Mouse (Mus musculus) Patski (cell line): ENCODE results near the gene Izumo1. TPM values are rescaled to one million over a fixed set of nuclear protein-coding genes. Genes with fewer than 3 reads are reported as not detected.
A peak's percentile ranks its signal among the peaks of the same experiment; 100 is the strongest.

Experiments used
- ATAC-seq: fragments of 100-300 bp; one replicate; pipeline ENCODE4 v1.8.0; 2021
- CTCF ChIA-PET: fragments of 350-600 bp; sonication (Branson Sonifier 250); formaldehyde crosslinking; loops from one replicate; lab custom pipeline; 2022; ENCODE audit warnings: inconsistent platforms; lab: Charles Lee
- POLR2A ChIA-PET: fragments of 350-600 bp; sonication (Branson Sonifier 250); formaldehyde crosslinking; loops from one replicate; lab custom pipeline; 2022; ENCODE audit warnings: antibody characterized with exemption, inconsistent platforms; lab: Charles Lee
- DNase-seq: peaks from one replicate; pipeline ENCODE4 v3.0.0-alpha.2; 2011; ENCODE audit warnings: low read depth, low spot score
- H3K27me3 ChIP-seq: fragments of 371-371 bp; one replicate; pipeline ENCODE4 v1.5.1; 2021
- CTCF ChIP-seq: fragments of 100-300 bp; IDR thresholded peaks from one replicate; pipeline ENCODE4 v1.5.1; 2021
- in situ Hi-C: fragments of 300-500 bp; cut with MboI; formaldehyde crosslinking; loops from 3 replicates; pipeline ENCODE4 v1.11.1; 2018; ENCODE audit warnings: low pct_unique_long_range_greater_than_20kb, mixed read lengths
- polyA plus RNA-seq: library from polyadenylated mRNA; unstranded; gene quantifications from one replicate; pipeline ENCODE4 v1.2.3, GENCODE M21; 2021

Gene Izumo1
- polyA plus RNA-seq, 1 experiment from 2014 or later = 0.12 TPM

- DNase-seq (no peak), ATAC-seq (peak; percentile 71)
- no peaks in the 10 kb centered on the region for H3K27me3 ChIP-seq
- in situ Hi-C loops = no loop called here
- ChIA-PET CTCF (interaction anchor here (1.0 to 3.1 kb wide), 3 partner anchors 11 to 55 kb away, joined by 3 to 19 read pairs (median 4); partner anchors contain the start of genes Fut1 and Ntn5), POLR2A (interaction anchor here (0.5 to 1.8 kb wide), 6 partner anchors 9 to 63 kb away, joined by 3 to 4 read pairs (median 3); no protein-coding TSS in a partner anchor)
- no peak for TF ChIP-seq CTCF
Measured at GRCm38 (mm10) chr7:45628364-45629294, 7.0 kb downstream of the Izumo1 start.

- no peaks in the 10 kb centered on the region for H3K27me3 ChIP-seq
- no peak for ATAC-seq
- in situ Hi-C loops = no loop called here
- ChIA-PET CTCF (interaction anchor here (3.1 kb wide), 1 partner anchor 53 kb away, joined by 19 read pairs; the partner anchor contains the start of gene Ntn5), POLR2A (interaction anchor here (1.6 kb wide), 1 partner anchor 13 kb away, joined by 4 read pairs; no protein-coding TSS in a partner anchor)
- no peak for TF ChIP-seq CTCF
- DNase-seq = no peak
Measured at GRCm38 (mm10) chr7:45630064-45630907, 8.7 kb downstream of the Izumo1 start.

- ATAC-seq (no peak), DNase-seq (no peak)
- no peaks in the 10 kb centered on the region for H3K27me3 ChIP-seq
- ChIA-PET POLR2A (no interaction called here), CTCF (interaction anchor here (1.6 kb wide), 1 partner anchor 50 kb away, joined by 5 read pairs; no protein-coding TSS in a partner anchor)
- TF ChIP-seq CTCF = no peak
- in situ Hi-C loops = no loop called here
Measured at GRCm38 (mm10) chr7:45632499-45632898, 10.9 kb downstream of the Izumo1 start.

DNA sequence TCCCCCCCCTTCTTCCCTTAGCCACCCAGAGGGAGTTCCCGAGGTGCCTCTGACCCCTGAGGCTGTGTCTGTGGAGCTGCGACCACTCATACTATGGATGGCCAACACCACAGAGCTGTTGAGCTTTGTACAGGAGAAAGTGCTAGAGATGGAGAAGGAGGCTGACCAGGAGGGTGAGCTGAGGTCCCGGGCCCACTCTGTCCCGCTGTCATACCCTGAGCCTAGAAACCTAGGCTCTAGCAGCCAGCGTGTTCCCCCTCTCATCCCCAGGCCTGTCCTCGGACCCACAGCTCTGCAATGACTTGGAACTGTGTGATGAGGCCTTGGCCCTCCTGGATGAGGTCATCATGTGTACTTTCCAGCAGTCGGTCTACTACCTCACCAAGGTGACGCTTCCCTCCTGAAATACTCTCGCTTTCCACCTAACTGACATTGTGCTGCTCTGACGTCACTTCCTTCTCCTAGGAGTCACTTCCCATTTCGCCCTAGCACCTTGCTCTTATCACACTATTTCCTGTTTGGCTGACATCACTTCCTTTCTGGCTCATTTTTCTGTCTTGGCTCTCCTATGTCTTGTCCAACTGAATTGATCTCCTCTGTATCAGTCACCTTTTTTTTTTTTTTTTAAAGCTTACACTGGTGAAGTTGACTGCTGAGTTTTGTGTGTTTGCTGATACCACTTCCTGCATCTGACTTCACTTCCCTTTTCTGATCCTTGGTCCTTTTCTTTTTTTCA is 13.5 kb downstream of the Izumo1 start:
- ATAC-seq (no peak), DNase-seq (no peak)
- in situ Hi-C loops = no loop called here
- TF ChIP-seq CTCF = no peak
- no peaks in the 10 kb centered on the region for H3K27me3 ChIP-seq
- ChIA-PET POLR2A (no interaction called here), CTCF (interaction anchor here (1.3 kb wide), 1 partner anchor 11 kb away, joined by 3 read pairs; no protein-coding TSS in a partner anchor)

GRCm38 (mm10) chr7:45635711-45636688 is 14.4 kb downstream of the Izumo1 start:
- TF ChIP-seq CTCF = no peak
- in situ Hi-C loops = no loop called here
- DNase-seq = no peak
- ChIA-PET CTCF (interaction anchor here (1.3 to 1.6 kb wide), 2 partner anchors 12 to 43 kb away, joined by 3 to 4 read pairs; no protein-coding TSS in a partner anchor), POLR2A (no interaction called here)
- no peaks in the 10 kb centered on the region for H3K27me3 ChIP-seq
- no peak for ATAC-seq

- ATAC-seq (no peak), DNase-seq (no peak)
- ChIA-PET CTCF (interaction anchor here (1.6 kb wide), 1 partner anchor 44 kb away, joined by 4 read pairs; no protein-coding TSS in a partner anchor), POLR2A (no interaction called here)
- in situ Hi-C loops = no loop called here
- TF ChIP-seq CTCF = no peak
- H3K27me3 ChIP-seq = no peaks in the 10 kb centered on the region
Measured at GRCm38 (mm10) chr7:45637710-45638109, 16.1 kb downstream of the Izumo1 start.

DNA sequence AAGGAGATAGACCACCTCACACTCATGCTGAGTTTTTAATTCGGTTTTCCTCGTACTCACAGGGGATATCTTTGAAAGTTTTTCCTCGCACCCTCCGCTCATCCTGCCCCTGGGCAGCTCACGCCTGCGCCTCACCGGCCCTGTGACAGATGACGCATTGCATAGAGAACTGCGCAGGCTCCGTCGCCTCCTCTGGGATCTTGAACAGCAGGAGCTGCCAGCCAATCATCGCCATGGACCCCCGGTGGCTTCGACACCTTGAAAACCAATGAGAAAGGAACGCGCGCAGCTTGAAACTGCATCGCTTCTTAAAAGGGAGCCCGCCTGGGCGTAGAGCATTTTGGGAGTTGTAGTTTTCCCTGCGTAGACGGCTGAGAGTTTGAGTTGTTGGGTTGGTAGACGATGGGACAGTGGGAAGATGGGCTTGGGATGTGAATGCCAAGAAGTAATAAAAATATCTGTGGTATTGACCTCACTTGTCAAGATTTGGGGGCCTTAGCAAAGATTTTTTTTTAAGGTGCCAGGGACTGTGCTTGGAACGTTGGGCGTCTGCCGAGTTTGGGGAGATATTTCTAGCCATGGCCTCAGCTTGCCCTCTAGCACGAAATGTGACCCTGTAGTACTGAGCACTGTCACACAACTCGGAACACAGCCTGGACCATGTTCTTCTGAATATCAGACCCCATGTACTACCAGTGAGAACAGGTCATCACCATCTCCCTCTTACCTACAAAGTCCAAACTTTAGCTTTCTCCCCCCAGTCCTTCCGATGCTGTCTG is 17.2 kb downstream of the Izumo1 start:
- no peak for DNase-seq
- ChIA-PET CTCF (interaction anchor here (2.1 kb wide), 1 partner anchor 44 kb away, joined by 6 read pairs; no protein-coding TSS in a partner anchor), POLR2A (no interaction called here)
- no peak for ATAC-seq
- in situ Hi-C loops = no loop called here
- no peaks in the 10 kb centered on the region for H3K27me3 ChIP-seq
- no peak for TF ChIP-seq CTCF

DNA sequence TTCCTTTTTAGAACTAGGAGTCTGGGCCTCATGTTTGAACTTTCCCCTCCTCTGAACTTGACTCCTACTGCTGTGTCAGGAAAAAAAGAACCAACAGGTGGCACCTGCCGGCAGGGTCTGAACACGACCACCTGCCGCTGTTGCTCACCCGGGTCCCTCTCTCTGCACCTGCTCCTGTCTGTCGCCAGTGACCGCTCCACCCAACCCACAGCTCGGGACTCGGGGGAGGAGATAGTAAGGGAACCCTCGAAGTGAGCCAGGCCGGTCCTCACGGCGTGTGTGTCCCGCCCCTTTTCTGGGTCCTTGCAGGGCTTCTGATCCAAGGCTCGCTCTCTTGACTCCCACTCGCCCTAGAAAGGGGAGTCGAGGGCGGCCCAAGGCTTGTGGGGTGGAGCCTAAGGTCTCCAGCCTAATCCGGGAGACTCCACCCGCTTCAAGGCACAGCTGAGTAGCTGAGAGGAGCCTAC is 18.0 kb downstream of the Izumo1 start, which contains the start of gene Mamstr:
Gene Mamstr, plus strand, starts transcription at position 417 of the 467 bp plus-strand sequence.
- CTCF ChIA-PET = interaction anchor here (2.1 kb wide), 1 partner anchor 43 kb away, joined by 6 read pairs; no protein-coding TSS in a partner anchor
- ATAC-seq = no peak
- in situ Hi-C loops = no loop called here

More for the DNA sequence above, 18.0 kb downstream of the Izumo1 start, which contains the start of gene Mamstr:
- DNase-seq = no peak
- POLR2A ChIA-PET = no interaction called here
- no peak for TF ChIP-seq CTCF
- H3K27me3 ChIP-seq = no peaks in the 10 kb centered on the region
